Comparison of ENCODE assay signal across 23 mouse cellular contexts in genomic region chr16:14422081-14422480, GRCm38 (mm10).
"Had no signal": no experiment of that assay in that cellular context is flagged by ENCODE, and none has a peak within 500 bp of the region (broad histone marks: within the 10 kb centered on the region; RNA-seq: fewer than 3 reads in every experiment).

No protein-coding gene starts in this region.

- H3K27me3 ChIP-seq: heart, embryonic 13.5 days; heart, embryonic 15.5 days; hindbrain, embryonic 12.5 days; intestine, embryonic 15.5 days; limb, embryonic 13.5 days; limb, embryonic 15.5 days; liver, embryonic 13.5 days had no signal

- H3K9me3 ChIP-seq: heart, embryonic 13.5 days; heart, embryonic 15.5 days; hindbrain, embryonic 10.5 days; hindbrain, embryonic 12.5 days; intestine, embryonic 15.5 days; limb, embryonic 13.5 days; limb, embryonic 15.5 days; liver, embryonic 13.5 days had no signal

- H3K27ac ChIP-seq: gastrocnemius, adult 2 months; heart, adult 2 months; heart, embryonic 13.5 days; heart, embryonic 15.5 days; hindbrain, embryonic 10.5 days; hindbrain, embryonic 12.5 days; hindbrain, embryonic 14.5 days; intestine, embryonic 15.5 days; layer of hippocampus, adult 2 months; left cerebral cortex, adult 2 months; limb, embryonic 13.5 days; limb, embryonic 15.5 days; liver, embryonic 13.5 days had no signal

- H3K36me3 ChIP-seq: heart, embryonic 13.5 days; heart, embryonic 15.5 days; intestine, embryonic 15.5 days had no signal

- DNase-seq: forebrain, postnatal 0 days; gastrocnemius, adult 2 months; gastrocnemius, postnatal 10 days; gastrocnemius, postnatal 25 days; heart, postnatal 14 days; heart, postnatal 4 days; kidney, adult 18-20 months; kidney, adult 8-10 months; kidney, postnatal 10 days; kidney, postnatal 25 days; kidney, postnatal 4 days; liver, embryonic 13.5 days had no signal

- H3K4me3 ChIP-seq: gastrocnemius, adult 2 months; heart, adult 2 months; heart, embryonic 13.5 days; heart, embryonic 15.5 days; hindbrain, embryonic 10.5 days; hindbrain, embryonic 12.5 days; intestine, embryonic 15.5 days; layer of hippocampus, adult 2 months; left cerebral cortex, adult 2 months; limb, embryonic 13.5 days; limb, embryonic 15.5 days; liver, embryonic 13.5 days had no signal

- H3K4me1 ChIP-seq: heart, embryonic 13.5 days; heart, embryonic 15.5 days; hindbrain, embryonic 10.5 days; hindbrain, embryonic 12.5 days; intestine, embryonic 15.5 days; limb, embryonic 13.5 days; limb, embryonic 15.5 days; liver, embryonic 13.5 days had no signal
